ENCODE assay signal across 12 mouse cellular contexts in genomic region chr16:32670354-32671124, GRCm38 (mm10). TPM values are rescaled to one million over a fixed set of nuclear protein-coding genes. Genes with fewer than 3 reads are reported as not detected.
DNase-seq lines count a peak whose midpoint lies in the region; ATAC-seq and TF ChIP-seq lines count a peak whose summit lies in the region.
"Had no signal": no experiment of that assay in that cellular context is flagged by ENCODE, and none has a peak within 500 bp of the region (broad histone marks: within the 10 kb centered on the region; RNA-seq: fewer than 3 reads in every experiment).

No protein-coding gene starts in this region.

- TF ChIP-seq EP300 in MEL (IDR thresholded peaks at IDR 0.05; ENCODE audit: low read depth in 1 of 2, low read length in 2 of 2): peak; percentile 83 to 85

- H3K9ac ChIP-seq in MEL (ENCODE audit: control insufficient read depth, low read depth, low read length, poor library complexity, severe bottlenecking): no peak overlapping the region
- H3K9ac ChIP-seq: heart, embryonic 15.5 days had no signal

- H3K79me2 ChIP-seq in MEL (ENCODE audit: control insufficient read depth, insufficient read depth, low read length, poor library complexity): no peaks in the 10 kb centered on the region

- no peak for TF ChIP-seq RAD21 in MEL (IDR thresholded peaks at IDR 0.05; ENCODE audit: low read depth, low read length)

- H3K27ac ChIP-seq in MEL (ENCODE audit: control insufficient read depth, low read depth, low read length): no peak overlapping the region
- H3K27ac ChIP-seq: heart, embryonic 15.5 days; left cerebral cortex, adult 2 months had no signal

- TF ChIP-seq CTCF in MEL (IDR thresholded peaks at IDR 0.05 in 2 of 3, conservative IDR thresholded peaks at IDR 0.05 in 1 of 3; ENCODE audit: control insufficient read depth in 1 of 3, insufficient read depth in 1 of 3, low read depth in 2 of 3, low read length in 3 of 3, poor library complexity in 1 of 3, severe bottlenecking in 1 of 3): no peak

- no peak for TF ChIP-seq POLR2A in MEL (IDR thresholded peaks at IDR 0.05; ENCODE audit: control insufficient read depth in 1 of 2, insufficient read depth in 1 of 2, low read depth in 1 of 2, low read length in 2 of 2, poor library complexity in 1 of 2)

- DNase-seq in kidney, postnatal 10 days: peak; percentile 30
- DNase-seq in kidney, postnatal 25 days: no peak
- peak; percentile 59 for DNase-seq in MEL (ENCODE audit: low read depth, low spot score)
- peak; percentile 67 to 76 for DNase-seq in spleen, postnatal 4 days (ENCODE audit: low spot score in 2 of 2)
- no peak for DNase-seq in neural tube, embryonic 10.5 days (ENCODE audit: extremely low spot score, low spot score)
- DNase-seq in kidney, adult 8-10 months: no peak
- DNase-seq: kidney, postnatal 14 days had no signal

- peaks cover 6 to 30% of the 10 kb centered on the region in 2 experiments for H3K4me1 ChIP-seq in MEL (ENCODE audit: control insufficient read depth in 1 of 2, insufficient read depth in 2 of 2, low read length in 2 of 2)

- peak; percentile 58 for ATAC-seq in erythroid progenitor cell, adult 5-6 weeks (replicated peaks; ENCODE audit: low FRiP score, poor library complexity, severe bottlenecking)

- no peaks in the 10 kb centered on the region for H3K27me3 ChIP-seq in MEL (ENCODE audit: control insufficient read depth in 1 of 2, insufficient read depth in 2 of 2, low read length in 2 of 2)
- H3K27me3 ChIP-seq: heart, embryonic 15.5 days had no signal

- no peak overlapping the region for H3K4me3 ChIP-seq in MEL (ENCODE audit: control insufficient read depth in 1 of 2, insufficient read depth in 1 of 2, low read depth in 2 of 2, low read length in 2 of 2)
- H3K4me3 ChIP-seq: erythroblast, embryonic 14.5 days; heart, embryonic 15.5 days; left cerebral cortex, adult 2 months; myocyte had no signal

- peaks cover 1 to 23% of the 10 kb centered on the region in 2 experiments; a peak in 3 of 4 replicates for H3K36me3 ChIP-seq in MEL (ENCODE audit: control insufficient read depth in 1 of 2, insufficient read depth in 2 of 2, low read length in 2 of 2)

- no peaks in the 10 kb centered on the region for H3K9me3 ChIP-seq in MEL (replicated peaks; ENCODE audit: insufficient read depth, low read length)
- H3K9me3 ChIP-seq: heart, embryonic 15.5 days had no signal

TF ChIP-seq in MEL, 35 proteins besides CTCF, POLR2A, EP300 and RAD21:
- TF ChIP-seq TAL1 (IDR thresholded peaks at IDR 0.05; ENCODE audit: low read length) (peak; percentile 85), GATA1 (IDR thresholded peaks at IDR 0.05; ENCODE audit: low read depth, low read length) (peak; percentile 92), JUND (IDR thresholded peaks at IDR 0.05; ENCODE audit: low read depth, low read length) (peak; percentile 16; the same call in 1 of the 2 replicates), ZNF384 (IDR thresholded peaks at IDR 0.05; ENCODE audit: low read depth, low read length) (0 out of 2 replicates have a peak, but pooled peaks have one; percentile 19), RCOR1 (IDR thresholded peaks at IDR 0.05; ENCODE audit: low read depth, low read length) (peak; percentile 37; the same call in 1 of the 2 replicates), TCF12 (IDR thresholded peaks at IDR 0.05; ENCODE audit: low read depth, low read length) (peak; percentile 89), HCFC1 (IDR thresholded peaks at IDR 0.05; ENCODE audit: low read depth, low read length) (no peak), SIN3A (IDR thresholded peaks at IDR 0.05; ENCODE audit: low read length) (peak; percentile 13; the same call in 1 of the 2 replicates), KAT2A (conservative IDR thresholded peaks at IDR 0.05; ENCODE audit: low read depth, low read length) (no peak), MXI1 (IDR thresholded peaks at IDR 0.05; ENCODE audit: low read depth, low read length) (0 out of 2 replicates have a peak, but pooled peaks have one; percentile 28), MYB (IDR thresholded peaks at IDR 0.05; ENCODE audit: low read depth, low read length) (no peak), ETS1 (IDR thresholded peaks at IDR 0.05; ENCODE audit: low read depth, low read length) (peak; percentile 47; the same call in 1 of the 2 replicates), CHD1 (IDR thresholded peaks at IDR 0.05; ENCODE audit: low read depth, low read length) (no peak), ZMIZ1 (IDR thresholded peaks at IDR 0.05; ENCODE audit: low read depth, low read length) (no peak), TBP (IDR thresholded peaks at IDR 0.05; ENCODE audit: low read depth, low read length) (no peak)

RNA-seq across cellular contexts. Expression of gene Tnk2, which starts 26.9 kb away (rescaled TPM):
- total RNA-seq in MEL (2012; rRNA removed): 30.3 and 34.8 TPM in 2 replicates
- 10 to 100 TPM in 1 of 2 experiments, not detected in 1; 77.0 TPM for polyA plus RNA-seq in MEL (2012; ENCODE audit: insufficient read depth in 1 of 2, insufficient read length in 2 of 2, low read depth in 1 of 2, low replicate concordance in 2 of 2, missing spikeins in 1 of 2)
- total RNA-seq in erythroid progenitor cell, adult 5-6 weeks (2015; ENCODE audit: low replicate concordance): 124 and 134 TPM in 2 replicates
- 62.9 and 115 TPM in 2 replicates for total RNA-seq in erythroid progenitor cell, adult 5-6 weeks (2017; ENCODE audit: low replicate concordance)

Comparison
In these comparisons a context has a peak if more than half of its experiments do, and no peak if none do; other contexts are left out.
1. DNase-seq: peak in kidney, postnatal 10 days (single experiment), MEL (single experiment) and spleen, postnatal 4 days (2 of 2); none in kidney, postnatal 25 days (0 of 2), neural tube, embryonic 10.5 days (single experiment) and kidney, adult 8-10 months (0 of 2).